Mouse (Mus musculus) activated CD4-positive, CD25-positive, alpha-beta regulatory T cell, adult 4 months (primary cell): Measurements from ENCODE around the gene Pgam1. TPM values are rescaled to one million over a fixed set of nuclear protein-coding genes. Genes with fewer than 3 reads are reported as not detected.
"Not testable (repeated sequence)": the region's sequence is repeated elsewhere in the genome, so short reads cannot be mapped to it uniquely, and the experiment has no call there.

Source experiments
- ATAC-seq: one replicate; pipeline ENCODE4 v1.8.0; 2017
- polyA plus RNA-seq, 2 experiments: library from polyadenylated mRNA; unstranded; fragments of 100-300 nt; shearing (Covaris generic); gene quantifications; one replicate each; pipeline ENCODE4 v1.2.1; 2017

The Pgam1 gene
- polyA plus RNA-seq = 10 to 100 TPM; 60.3 to 83.9 TPM

DNA sequence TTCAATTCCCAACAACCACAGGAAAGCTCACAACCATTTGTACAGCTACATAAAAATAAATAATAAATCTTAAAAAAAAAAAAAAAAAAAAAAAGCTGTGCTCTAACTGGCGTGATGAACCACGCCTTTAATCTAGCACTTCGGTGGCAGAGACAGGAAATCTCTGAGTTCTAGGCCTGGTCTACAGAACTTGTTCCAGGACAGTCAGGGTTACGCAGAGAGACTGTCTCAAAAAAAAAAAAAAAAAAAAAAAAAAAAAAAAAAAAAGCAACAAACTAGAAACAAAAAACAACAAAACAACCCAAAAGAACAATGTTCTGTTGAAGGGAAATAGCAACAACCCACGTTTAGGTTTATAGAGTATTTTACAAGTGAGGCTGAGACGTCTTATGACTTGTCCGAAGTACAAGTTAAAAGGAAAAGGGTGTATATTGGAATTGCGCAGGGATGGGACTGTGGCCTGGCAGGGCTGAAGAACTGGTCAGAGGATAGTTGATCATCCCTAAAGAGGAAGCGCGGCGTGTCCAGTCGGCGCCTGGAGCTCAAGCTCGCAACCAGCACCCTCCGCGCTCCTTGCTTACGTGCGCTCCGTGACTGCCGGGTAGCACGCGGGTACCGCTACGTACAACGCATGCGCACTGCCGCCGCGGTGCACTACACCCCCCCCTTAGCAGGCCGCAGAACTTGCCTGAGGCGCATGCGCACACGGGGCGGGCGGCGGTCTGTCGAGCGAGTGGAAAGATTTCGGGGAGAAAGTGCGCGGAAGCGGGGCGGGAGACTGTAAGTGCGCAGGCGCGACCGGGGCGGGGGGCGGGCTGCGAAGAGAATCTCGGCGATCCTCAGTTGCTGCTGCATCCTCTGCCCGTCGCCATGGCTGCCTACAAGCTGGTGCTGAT, at the start of gene Pgam1:
Gene Pgam1, plus strand, starts transcription at position 746 of the 896 bp plus-strand sequence.
- peak; percentile 80 for ATAC-seq

DNA sequence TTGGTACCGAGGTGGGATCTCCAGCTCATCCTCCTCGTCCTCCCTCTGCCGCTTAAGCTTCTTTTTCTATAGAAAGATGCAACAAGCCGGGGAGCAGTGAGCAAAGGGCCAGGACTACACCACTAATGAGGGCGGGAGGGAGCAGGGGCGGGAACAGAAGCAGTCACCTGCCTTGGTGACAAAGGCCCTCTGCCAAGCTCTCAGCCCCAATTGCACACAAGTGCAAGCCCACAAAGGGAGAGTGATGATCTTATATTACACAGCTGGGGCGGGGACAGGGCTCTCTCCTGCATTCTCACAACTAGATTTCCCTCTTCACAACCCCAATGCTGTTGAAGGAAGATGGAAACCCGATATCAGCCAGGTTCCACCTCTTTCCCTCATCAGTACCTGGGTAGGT, 45.0 kb upstream of the Pgam1 start:
- ATAC-seq = no peak

DNA sequence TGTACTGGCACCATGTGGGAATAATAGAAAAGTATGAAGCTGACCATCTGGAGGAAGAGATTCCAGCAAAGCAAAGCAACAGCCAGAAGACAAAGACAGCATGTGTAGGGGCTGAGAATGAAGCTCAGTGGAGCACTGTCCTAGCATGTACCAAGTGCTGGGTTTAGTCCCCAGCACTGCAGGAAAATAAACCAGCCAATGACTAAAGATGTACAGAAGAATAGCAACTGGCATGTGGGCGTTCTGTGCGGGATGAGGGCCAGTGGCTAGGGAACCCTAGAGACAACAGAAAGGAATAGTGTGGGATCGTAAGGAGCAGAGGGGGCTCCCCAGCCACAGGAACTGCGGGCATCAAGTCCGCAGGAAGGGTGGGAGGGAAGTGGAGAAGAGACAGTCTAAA, 42.4 kb upstream of the Pgam1 start:
- ATAC-seq = no peak

DNA sequence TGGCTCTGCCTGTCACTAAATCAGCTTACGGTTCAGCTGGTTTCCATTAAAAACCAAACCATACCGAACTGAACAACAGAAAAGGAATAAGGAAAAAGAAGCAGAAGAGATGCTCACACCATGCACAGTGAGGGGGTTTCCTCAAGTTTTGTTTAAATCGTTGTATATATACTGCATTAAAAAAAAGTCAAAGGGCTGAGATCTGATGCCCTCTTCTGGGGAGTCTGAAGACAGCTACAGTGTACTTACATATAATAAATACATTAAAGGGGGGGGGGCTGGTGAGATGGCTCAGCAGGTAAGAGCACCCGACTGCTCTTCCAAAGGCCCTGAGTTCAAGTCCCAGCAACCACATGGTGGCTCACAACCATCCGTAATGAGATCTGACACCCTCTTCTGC, 41.8 kb upstream of the Pgam1 start:
- ATAC-seq = not testable (repeated sequence)

DNA sequence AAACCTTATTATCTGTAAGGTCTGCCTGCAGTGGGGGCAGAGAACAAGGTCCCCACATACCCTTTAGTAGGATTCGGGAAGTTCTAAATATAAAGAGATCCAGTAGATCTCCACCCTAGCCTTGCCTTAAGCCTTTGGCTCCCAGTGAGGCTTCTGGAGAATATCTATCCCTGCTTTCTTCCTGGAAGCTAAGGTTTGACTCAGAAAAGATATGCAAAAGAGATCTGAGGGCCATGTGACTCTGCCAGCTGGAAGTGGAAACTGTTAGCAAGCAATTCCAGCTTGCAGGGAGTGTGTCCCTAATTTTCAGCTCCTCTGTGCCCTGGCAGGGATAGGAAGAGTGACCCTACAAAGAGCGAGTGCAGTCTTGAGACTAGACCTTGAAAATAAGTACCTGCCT, 39.4 kb upstream of the Pgam1 start:
- ATAC-seq = no peak

DNA sequence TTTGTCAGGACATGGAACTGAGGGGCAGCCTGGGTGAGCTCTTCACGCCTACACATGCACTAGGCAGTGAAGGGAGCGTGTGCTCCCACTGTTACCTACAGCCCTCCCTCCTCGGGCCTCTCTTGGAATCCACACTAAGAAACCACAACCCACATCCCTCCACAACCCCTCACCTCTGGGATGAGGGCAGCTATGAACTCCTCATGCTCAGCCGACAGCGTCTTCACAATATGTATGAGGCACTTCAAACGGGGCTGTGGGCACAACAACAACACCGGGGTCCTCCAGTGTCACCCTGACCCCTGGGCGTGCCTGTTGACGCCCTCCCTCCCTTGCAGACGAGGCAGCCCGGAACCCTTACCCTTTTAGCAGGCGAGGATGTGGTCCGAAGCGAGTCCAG, 37.4 kb upstream of the Pgam1 start:
- ATAC-seq = peak; percentile 40

DNA sequence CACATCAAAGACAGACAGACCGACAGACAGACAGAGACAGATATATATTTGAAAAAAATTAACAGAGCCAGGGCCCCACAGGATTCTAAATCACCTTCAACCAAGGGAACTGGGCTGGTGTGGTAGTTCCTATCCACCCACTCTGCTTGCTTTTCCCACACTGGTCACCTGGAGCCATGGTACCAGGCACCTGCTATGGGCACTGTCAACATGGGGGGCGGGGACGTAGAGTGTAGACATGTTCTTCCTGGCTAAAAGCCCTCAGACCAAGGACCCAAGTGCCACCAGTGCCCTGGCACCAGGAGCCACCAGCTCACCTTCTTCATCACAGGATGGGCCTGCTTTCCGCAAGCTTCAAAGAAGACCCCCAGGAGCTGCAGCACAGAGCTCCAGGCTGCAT, 29.9 kb upstream of the Pgam1 start:
- no peak for ATAC-seq

DNA sequence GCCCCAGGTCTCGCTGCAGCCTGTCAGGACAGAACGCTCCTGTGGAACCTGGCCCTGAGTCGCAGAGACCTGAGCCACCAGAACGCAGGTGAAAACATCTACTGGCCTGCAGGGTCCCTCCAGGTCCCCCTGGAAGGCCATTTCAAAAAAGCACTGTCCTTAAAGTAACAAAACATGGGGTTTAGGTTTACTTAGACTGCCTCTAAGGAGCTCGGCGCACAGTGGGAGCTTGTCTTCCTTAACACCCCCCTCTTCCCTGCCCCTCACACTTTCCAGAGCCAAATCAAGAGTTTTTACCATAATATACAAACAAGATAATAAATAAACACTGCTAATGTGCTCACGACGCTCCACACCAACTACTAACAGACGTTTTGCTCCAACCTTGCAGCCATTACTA, 27.8 kb upstream of the Pgam1 start:
- ATAC-seq = no peak

DNA sequence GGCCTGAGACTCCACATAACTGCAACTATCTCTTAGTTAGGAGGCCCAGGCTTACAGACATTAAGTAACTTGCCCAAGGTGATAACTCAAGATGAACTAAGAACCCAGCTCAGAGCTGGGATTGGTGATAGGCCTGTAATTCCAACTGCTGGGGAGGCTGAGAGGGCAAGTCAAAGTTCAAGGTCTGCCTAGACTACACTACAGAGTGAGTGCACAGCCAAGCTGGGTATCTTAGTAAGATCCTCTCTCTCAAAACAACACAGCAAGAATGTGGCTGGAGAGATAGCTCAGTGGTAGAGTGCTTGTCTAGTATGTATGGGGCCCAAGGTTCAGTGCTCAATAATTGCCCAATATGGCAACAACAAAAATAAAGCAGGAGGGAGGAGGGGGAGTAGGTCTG, 23.5 kb upstream of the Pgam1 start:
- ATAC-seq = no peak

DNA sequence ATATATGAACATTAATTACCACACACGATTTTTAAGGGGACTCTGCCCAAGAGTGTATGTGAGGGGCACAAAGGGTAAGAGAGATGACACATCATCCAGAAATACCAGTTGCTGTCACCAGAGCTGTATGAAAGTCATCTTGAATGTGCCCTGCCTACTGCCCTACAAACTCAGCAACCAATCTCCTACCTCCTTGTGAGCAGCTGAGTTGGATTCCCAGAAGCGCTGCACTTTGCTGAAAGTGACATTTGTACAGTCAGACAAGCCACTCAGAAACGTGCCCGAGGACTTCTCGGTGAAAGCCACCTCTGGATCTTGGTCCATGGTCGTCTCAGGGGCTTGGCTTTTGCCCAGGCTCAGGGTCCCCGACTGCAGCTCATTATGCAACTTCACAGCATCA, 16.8 kb upstream of the Pgam1 start:
- no peak for ATAC-seq

DNA sequence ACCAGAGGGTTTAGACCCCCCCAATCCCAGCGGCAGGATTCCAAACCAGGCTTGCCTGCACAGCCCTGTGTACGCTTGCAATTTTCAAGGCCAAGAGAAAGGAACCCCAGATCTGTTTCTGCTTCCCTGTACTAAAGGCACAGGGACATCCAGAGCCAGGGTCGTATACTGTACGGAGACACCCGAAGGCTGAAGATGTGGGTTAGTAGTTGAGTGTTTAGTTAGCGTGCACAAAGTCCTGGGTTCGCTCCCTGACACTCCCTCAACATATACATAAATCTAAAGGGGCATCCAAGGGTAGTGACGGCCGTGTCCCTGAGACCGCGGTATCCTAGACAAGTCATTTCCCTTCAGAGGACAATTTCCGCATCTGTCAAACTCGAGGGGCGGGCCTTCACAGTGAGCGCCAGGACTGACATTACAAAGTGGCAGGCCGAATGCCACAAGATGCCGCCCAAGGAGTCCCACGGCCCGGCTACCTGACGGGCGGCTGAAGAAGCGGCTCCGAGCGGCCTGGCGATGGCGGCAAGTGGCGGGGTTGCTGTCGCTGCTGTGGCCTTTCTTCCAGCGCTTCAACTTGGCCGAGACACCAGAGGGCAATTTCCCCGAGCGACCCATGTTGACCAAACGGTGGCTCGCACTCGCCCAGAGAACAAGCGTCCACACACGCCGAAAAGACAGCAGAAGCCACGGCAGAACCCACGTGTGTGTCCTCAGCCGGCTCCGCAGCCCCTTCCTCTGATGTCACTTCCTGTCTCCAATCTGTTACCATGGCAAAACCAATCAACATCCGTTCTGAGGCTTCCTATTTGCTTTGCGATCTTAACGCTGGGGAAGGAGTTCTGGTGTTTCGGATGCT, 16.0 kb upstream of the Pgam1 start, which contains the start of gene Rrp12:
Gene Rrp12, minus strand, starts transcription at position 714 of the 859 bp plus-strand sequence.
- ATAC-seq = peak; percentile 96

DNA sequence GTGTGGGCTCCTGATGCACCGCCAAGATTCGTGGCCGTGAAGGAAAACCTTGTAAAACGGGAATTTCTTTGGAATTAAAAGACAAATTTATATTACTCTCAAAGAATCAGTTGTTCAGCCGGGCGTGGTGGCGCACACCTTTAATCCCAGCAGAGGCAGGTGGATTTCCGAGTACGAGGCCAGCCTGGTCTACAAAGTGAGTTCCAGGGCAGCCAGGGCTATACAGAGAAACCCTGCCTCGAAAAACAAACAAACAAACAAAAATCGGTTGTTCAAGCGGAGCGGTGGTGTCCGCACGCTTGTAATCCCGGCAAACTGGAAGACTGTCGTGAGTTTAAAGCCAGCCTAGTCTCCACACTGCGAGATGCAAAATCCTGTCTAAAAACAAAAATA, 15.4 kb upstream of the Pgam1 start:
- no peak for ATAC-seq

DNA sequence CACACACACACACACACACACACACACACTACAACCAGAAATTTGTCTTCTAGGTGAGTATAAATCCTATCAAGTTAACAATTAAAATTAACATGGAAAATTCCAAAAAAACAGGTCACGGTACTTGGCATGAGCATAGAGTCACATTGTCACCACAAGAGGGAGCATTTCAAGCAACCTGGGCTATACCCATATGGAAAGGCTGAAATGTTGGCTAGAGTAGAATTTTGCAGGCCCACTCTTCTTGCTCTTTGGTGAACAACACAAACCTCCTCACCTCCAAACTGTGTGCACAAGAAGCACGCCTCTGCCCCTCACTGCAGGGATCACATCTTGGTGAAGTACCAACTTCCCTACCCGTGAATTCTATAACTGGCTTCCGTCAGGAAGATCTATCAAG, 12.9 kb upstream of the Pgam1 start:
- ATAC-seq = no peak

DNA sequence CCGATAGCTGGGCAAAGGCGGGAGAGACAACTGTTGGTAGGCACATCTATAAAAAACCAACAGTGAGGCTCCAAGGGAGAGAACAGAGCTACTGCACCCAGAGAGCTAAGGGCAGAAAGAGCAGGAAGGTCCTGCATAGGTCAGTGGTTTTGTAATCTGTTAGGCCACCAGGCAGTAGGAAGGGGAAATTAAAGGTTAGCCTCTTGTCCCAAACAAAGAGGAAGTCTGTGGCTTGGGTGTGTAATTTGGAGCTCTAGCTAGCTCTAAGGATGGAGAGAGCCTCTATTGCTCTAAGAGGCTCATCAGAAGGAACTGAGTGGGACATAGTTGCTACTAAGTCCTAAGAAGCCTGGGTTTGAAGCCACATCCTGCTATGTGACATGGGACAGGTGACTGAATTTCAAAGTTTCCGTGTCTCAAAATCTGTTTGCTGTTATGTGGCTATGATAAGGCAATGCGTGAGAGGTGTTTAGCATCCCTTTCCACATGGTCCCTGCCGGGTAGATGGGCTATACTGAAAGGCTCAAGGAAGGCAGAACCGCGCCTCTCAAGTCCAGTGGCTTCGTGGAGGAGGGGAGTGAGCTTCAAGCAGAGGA, 11.1 kb upstream of the Pgam1 start:
- no peak for ATAC-seq

DNA sequence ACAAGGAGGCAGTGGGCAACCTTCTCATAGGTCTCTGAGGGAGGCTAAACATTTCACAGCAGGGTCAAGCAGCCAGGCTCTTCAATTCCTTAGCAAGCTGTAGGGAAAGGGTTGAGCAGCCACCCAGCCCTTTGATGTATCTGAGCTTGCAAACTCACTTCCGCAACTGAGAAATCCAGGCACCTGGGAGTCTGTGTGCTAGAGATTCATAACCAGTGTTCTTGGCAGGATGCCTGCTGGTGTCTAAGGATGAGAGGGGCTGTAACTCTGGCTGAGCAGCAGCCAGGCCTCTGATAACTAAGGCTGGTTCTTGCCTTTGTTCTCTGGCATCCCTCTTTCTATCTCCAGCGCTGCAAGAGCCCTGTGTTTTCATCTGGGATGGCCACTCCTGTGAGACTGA, 10.0 kb upstream of the Pgam1 start:
- no peak for ATAC-seq

DNA sequence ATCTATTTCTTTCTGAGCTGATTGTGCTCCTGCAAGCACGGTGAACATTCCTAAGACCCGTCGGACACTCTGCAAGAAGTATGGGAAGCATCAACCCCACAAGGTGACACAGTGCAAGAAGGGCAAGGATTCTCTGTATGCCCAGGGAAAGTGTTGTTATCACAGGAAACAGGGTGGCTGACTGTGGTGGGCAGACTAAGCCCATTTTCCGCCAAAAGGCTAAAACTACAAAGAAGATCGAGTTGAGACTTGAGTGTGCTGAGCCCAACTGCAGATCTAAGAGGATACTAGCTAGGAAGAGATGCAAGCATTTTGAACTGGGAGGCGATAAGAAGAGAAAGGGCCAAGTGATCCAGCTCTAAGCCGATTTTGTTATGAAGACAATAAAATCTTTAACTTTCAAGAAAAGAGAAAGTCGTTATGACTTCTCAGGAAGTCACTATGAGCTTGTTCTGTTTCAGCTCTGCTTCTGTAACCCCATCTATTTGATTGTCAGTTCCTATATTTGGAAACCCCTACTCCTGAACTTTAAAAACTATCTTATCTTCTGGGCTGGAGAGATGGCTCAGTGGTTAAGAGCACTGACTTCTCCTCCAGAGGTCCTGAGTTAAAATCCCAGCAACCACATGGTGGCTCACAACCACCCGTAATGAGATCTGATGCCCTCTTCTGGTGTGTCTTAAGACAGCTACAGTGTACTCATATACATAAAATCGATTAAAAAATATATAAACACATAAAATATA, 8.7 kb upstream of the Pgam1 start:
- no peak for ATAC-seq

DNA sequence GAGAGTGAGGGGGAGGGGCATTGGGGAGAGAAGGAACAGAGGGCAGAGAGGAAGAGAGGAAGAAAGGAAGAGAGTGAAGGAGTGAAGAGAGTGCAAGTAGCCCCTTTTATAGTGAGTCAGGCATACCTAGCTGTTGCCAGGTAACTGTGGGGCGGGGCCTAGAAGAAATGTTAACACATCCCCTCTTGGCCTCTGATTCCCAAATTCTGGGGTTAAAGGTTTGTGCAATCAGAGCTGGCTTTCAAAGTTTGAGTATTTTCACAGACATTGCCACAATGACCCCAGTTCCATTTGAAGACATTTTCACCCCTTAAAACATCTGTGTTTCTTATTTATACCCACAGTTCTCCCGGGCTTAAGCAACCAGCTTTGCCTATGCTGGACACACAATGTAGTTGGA, 6.5 kb upstream of the Pgam1 start:
- ATAC-seq = no peak

DNA sequence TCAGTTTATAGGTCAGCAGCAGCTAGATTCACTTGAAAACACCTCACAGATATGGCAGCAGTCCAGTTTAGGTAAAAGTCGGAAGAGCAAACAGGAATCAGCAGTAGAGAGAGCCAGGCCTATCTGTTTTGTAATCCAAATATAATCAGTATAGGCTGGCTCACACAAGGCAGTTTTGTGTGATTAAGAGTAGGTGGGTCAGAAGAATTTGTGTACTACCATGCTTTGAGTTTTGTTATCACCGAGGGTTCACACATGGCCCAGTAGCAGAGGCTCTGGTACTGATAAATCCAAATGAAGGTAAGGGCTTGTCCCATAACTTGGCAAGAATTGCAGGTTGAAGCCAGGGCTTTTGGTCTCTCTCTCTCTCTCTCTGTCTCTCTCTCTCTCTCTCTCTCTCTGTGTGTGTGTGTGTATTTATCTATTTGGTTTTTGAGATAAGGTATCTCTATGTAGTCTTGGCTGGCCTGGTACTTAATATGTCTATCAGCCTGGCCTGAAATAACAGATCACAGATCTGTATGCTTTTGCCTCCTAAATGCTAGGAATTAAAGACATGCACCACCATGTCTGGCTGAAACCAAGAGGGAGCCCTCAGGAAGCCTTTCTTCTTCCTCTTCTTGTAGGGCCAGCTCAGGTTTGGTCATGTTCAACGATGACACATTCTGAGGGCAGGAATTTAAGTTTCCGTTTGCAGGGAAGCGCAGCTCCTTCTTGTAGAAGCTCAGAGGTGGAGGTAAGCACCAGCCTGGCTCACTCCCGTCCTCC, 5.2 kb upstream of the Pgam1 start:
- ATAC-seq = no peak

DNA sequence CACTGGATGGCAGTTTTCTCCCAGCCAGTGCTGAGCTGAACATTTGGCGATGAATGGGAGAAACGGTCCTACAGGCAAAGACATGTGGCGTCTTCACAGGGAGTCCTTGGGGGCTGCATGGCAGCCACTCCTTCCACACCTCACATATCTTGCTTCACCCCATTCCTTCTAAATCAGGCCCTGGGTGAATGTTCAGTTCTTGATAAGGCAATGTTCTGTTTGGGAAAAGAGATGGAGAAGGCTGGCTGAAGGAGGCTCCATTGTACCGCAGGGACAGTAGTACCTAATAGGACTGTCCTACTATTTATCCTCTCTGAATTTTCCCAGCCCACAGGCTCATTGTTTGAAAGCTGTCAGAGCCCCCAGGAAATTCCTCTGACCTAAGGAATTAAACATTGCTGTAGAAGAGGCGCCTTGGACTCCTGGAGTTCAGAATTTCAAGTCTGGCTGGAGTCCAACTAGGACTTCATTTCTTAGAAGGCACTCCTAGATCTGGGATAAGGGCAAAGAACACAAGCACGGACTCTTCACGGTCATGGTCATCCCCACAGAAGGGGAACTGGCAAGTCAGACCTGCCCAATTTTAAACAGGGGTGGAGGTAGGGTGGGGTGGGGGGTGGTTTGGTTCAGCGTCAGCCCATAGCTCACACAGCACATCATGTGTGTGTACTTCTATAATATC, 4.5 kb upstream of the Pgam1 start:
- ATAC-seq = no peak

DNA sequence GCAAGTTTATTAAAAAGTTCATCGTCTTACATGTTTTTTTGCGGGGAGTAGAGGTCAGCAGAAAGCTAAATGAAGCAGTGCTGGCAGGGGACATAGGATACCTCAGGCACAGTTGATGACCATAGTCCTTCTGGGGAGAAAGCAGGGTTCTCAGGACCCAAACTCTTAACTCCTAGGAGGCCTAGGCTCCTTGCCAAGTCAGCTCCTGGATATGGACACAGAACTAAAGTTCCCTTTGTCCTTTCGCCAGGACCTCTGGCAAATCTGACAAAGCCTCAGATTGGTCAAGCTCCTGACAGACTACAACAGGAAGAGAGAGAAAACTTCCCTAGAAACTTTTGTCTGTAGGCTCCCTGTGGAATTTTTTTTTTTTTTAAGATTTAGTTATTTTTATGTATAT, 3.0 kb upstream of the Pgam1 start:
- ATAC-seq = no peak

DNA sequence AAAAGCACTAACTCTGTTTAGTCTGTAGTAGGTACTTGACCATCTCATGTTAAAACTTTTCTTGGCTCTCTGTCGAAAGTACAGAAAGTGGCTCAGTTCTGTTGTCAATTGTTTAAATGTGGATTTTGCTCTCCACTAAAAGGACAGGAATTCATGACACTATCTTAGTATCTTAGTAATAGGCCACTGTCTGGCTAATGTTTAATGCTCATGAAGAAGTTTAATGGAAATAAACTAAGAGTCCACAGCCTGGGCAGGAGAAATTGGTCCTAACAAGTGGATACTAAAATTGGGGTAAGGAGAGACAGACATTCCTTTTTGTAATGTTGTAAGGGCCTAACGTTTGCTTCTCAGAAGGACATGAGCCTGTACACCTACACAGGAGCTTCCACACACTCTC, 1.3 kb upstream of the Pgam1 start:
- no peak for ATAC-seq
